Mouse (Mus musculus) layer of hippocampus, adult 2 months (tissue): ENCODE measurements at regions not wholly inside any gene's neighbourhood (a gene's known extent, or its start where the extent isn't known, plus 50 kb on each side); places are given as distances from the start of the nearest gene placed in this dataset.
"Not testable (repeated sequence)": the region's sequence is repeated elsewhere in the genome, so short reads cannot be mapped to it uniquely, and the experiment has no call there.

Experiments
- DNase-seq, 2 experiments: peaks; one replicate each; pipeline ENCODE4 v3.0.0; 2022; ENCODE audit warnings: low spot score in 2 of 2
- H3K27ac ChIP-seq: fragments of 200-600 bp; 2 replicates; pipeline ENCODE4 v1.8.1; 2022
- H3K4me3 ChIP-seq: fragments of 200-600 bp; 2 replicates; pipeline ENCODE4 v1.8.1; 2022; ENCODE audit warnings: mild to moderate bottlenecking
- CTCF ChIP-seq: fragments of 200-600 bp; conservative IDR thresholded peaks from 2 replicates; pipeline ENCODE4 v1.8.1; 2022; ENCODE audit warnings: antibody characterized with exemption, mild to moderate bottlenecking, moderate library complexity

GRCm38 (mm10) chr13:50754911-50755310 is 56.8 kb downstream of the Gm8765 start:
- not testable (repeated sequence) for DNase-seq, H3K27ac ChIP-seq, H3K4me3 ChIP-seq

GRCm38 (mm10) chr13:50756334-50756733 is 58.2 kb downstream of the Gm8765 start:
- DNase-seq, H3K4me3 ChIP-seq, H3K27ac ChIP-seq: not testable (repeated sequence)

GRCm38 (mm10) chr13:50764618-50765017 is 66.5 kb downstream of the Gm8765 start:
- TF ChIP-seq CTCF, result no peak
- no peak overlapping the region for H3K4me3 ChIP-seq
- no peak overlapping the region for H3K27ac ChIP-seq
- DNase-seq, result no peak

GRCm38 (mm10) chr13:50780036-50780435 is 81.9 kb downstream of the Gm8765 start:
- not testable (repeated sequence) for H3K27ac ChIP-seq, DNase-seq, H3K4me3 ChIP-seq

- not testable (repeated sequence) for H3K4me3 ChIP-seq, H3K27ac ChIP-seq
- peak; percentile 66 for TF ChIP-seq CTCF
- peak in 1 of 2 experiments; percentile 7 for DNase-seq
These were observed 131.9 kb downstream of the Gm8765 start for GRCm38 (mm10) chr13:50829879-50830550.
